Mouse (Mus musculus) testis, adult 2 months (tissue): ENCODE data around the gene Stk25.

ENCODE experiments used
- CTCF ChIP-seq: fragments of 200-500 bp; IDR thresholded peaks from 2 replicates; pipeline ENCODE4 v1.5.1; 2012; ENCODE audit warnings: low read depth, mild to moderate bottlenecking, inconsistent platforms, low read length, moderate library complexity; ENCODE audit not compliant: control insufficient read depth, insufficient read depth, insufficient replicate concordance
- POLR2A ChIP-seq: fragments of 200-500 bp; IDR thresholded peaks from 2 replicates; pipeline ENCODE4 v1.6.1; 2012; ENCODE audit warnings: low read depth, mild to moderate bottlenecking, inconsistent platforms, low read length, moderate library complexity; ENCODE audit not compliant: control insufficient read depth

- no peak for TF ChIP-seq POLR2A
- TF ChIP-seq CTCF, result no peak
These were observed 27.9 kb upstream of the Stk25 start for GRCm38 (mm10) chr1:93686245-93686960.
